Mouse (Mus musculus) lung, postnatal 36 days (tissue): ENCODE measurements around the gene Pald1.
A peak's percentile ranks its signal among the peaks of the same experiment; 100 is the strongest.

ENCODE experiments used
- DNase-seq: peaks from one replicate; pipeline ENCODE4 v3.0.0; 2022; ENCODE audit warnings: mixed read lengths

The Pald1 gene

DNA sequence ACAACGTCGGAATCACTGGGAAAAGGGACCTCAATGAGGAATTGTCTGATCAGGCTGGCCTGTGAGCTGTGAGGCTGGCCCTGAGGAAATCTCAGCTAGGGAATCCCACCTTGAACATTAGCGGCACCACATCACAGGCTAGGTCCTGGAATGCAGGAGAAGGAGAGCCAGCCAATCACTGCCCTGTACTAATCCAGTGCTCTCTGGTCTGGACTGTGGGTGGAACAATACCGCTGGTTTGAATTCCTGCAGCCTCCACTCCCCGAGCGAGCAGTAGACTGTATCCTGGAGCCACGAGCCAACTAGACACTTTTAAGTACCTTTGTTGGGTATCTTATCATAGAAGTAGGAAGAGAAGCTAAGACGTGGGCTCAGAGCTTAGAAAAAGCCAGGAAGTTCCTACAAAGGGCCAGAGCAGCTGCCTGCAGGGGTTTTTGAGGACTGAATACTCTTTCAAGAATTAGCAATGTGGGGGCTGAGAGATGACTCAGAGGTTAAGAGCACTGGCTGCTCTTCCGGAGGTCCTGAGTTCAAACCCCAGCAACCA lies 57.5 kb downstream of the Pald1 start:
- no peak for DNase-seq

DNA sequence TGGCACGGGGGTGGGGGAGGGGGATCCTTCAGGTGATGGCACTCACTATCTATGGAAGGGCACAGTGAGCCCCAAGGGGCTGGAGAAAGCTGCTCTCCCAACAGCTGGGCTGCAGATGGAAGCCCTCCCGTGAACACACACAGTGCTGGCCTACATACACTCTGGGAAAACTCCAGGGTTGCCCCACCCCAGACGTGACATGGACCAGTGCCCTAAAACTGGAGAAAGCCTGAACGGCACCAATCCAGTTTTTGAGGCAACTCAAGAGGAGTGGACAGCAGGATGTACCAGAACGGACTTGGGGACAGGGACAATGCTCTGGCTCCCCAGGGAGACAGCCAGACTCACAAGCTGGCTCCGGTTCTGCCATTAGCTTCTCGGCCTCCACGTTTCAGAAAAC lies 58.6 kb downstream of the Pald1 start:
- DNase-seq, result peak; percentile 28

DNA sequence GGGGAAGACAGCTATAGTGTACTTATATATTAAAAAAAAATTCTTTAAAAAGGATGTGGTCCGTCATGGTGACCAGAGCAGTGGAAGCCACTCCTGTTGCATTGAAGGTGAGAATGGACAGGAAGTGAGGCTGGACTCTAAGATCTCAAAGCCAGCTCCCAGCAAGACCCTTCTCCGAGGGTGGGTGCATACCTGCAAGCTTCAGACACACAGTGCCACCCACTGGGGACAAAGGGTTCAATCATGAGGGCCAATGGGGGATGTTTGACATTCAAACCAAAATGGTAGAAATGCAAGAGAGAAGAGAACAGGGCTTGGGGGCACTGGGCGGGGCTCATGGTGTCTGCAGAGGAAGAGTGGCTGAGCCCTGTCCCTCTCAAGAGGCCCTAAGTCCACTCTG lies 64.8 kb downstream of the Pald1 start:
- no peak for DNase-seq

DNA sequence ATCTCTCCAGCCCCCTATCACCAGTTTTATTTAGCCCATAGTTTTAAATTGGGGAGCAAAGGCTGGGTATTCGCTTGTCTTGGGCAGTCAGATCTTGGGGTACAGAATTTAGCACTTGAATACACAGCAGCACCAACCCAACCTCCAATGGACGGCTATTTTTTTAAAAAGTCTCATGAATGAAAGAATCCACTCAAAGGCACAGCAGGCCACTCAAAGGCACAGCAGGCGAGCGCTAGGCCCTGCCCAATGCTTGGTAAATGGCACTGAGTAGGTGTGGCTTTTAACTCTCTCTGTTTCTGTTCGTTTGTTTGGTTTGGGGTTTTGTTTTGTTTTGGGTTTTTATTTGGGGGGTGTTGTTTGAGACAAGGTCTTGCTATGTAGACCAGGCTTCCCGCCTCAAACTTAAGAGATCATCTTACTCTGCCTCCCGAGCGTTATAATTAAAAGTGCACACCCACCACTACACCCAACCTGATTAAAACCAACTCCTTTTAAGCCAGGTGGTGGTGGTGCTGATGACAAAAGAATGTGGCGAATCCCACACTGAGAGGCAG lies 67.9 kb downstream of the Pald1 start:
- DNase-seq, result no peak

DNA sequence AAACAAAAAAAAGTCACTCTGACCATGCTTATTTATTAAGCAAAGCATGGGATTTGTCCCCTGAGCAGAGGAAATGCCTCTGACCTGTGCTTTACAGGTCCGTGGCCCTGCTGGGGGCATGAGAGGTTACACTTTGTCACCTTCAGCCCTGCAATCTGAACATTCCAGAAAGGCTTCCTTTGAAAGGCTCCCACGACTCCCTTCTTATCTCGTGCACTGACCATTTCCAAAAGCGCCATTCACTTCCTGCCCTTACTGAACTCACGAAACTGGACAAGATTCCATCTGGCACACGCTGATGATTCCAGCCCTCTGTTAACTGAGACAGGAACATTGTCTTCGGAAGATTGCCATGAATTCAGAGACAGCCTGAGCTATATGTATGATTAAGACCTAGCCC lies 69.6 kb downstream of the Pald1 start:
- peak; percentile 33 for DNase-seq

DNA sequence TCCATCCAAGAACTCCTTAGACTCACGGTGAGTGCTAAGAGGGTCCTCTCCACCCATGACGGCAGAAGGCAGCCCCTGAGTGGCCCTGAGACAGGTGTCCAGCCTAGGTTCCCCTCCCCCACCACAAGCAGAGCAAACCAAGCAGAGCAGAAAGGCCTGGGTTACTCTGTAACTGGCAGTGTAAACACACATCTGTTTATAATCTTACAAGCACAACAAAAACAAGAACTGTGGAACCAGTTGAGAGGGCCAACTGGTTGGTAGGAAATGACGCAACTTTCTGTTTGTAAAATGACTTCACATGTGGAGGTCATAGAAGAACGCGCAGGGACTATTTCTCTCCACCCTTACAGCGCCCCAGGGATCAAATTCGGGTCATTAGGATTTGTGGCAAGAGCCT lies 70.6 kb downstream of the Pald1 start:
- DNase-seq, result peak; percentile 53

DNA sequence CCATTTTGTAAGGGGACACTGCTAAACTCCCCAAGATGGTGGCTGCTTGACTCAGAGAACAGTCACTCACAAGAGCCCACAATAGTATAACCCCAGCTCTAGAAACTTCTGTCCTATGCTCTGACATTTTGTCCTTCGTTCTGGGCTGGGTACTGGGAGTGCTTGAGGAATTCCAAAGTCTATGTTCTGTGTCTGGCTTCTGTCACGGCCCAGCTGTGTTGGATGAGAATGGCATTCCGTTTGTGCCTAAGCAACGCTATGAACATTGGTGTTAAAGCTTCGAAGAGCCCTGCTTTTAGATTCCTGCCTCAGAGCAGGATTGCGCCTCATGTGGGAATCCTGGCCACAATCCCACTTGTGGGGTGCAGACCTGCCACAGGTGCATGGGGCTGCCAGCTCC lies 71.2 kb downstream of the Pald1 start:
- DNase-seq, result peak; percentile 29

DNA sequence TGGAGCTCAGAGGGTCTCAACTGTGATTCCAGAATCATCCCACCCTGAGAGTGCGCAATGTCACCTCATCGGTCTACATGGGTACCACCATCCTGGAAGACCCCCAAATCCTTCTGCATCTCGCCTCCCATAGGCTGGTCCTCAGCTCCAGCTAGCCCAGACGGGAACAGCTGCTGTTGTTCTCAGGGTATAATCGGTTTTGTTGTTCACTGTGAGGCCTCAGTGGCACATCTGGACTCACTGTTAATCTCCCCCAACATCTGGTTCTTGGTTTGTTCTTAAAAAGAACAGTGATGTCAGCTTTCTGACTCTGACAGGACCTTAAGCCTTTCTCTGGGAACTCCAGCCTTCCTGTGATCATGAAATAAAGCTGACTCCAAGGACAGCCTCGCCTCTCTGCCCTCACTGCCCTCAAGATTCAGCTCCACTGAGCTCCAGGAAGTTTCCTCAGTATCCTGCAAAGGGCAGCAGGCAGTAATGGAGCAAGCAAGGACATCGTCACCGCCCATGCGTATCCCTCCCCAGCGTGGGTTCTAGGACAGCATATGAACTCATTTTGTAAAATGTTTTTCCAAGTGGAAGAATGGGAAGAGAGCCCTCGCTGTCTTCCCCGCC lies 74.5 kb downstream of the Pald1 start:
- DNase-seq, result peak; percentile 26

DNA sequence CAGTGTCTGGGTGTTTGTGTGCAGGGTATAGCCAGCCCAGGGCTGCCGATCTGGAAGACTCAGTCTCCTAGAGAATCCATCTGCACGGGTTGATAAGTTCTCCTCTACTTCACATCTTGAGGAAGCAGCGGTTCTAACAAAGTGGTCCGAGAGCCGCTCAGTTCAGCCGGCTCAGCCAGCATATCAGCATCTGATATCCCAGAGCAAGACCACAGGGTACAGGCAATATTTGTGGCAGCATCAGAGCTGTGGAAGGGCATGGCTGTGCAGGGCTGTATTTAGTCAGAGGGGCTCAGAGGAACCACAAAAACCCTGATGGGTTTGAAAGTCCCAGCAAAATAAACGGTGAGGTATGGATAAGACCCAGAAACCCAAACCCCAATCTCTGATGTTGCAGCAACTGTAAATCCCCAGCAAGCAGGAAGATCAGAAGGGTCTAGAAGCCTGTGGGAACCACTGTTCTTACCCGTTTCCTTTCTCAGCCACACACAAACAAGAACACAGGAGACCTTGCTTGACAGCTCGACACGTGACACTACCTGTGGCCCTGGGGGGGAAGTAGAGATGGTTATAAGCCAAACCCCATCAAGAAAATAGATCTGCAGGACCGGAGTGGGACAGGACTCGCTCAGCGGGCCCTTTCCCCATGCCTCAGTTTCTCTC lies 77.3 kb downstream of the Pald1 start:
- DNase-seq, result no peak

DNA sequence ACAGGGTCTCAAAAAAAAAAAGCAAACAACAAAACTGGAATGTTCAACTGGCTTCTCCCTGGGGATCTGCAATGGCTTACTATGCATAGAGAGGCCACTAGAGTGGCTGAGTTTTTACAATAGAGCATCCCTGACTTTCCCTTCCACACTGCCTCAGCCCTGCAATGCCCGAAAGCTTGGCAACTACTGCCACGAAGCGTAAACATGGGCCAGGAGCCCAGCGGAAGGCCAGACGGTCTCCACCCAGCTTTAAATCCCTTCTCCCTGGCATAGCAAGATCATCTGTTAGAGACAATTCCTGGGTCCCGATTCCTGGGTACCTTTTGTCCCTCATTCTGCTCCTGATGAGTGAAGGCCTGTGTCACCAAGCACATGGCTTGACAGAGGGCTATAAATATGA lies 79.3 kb downstream of the Pald1 start:
- peak; percentile 68 for DNase-seq

DNA sequence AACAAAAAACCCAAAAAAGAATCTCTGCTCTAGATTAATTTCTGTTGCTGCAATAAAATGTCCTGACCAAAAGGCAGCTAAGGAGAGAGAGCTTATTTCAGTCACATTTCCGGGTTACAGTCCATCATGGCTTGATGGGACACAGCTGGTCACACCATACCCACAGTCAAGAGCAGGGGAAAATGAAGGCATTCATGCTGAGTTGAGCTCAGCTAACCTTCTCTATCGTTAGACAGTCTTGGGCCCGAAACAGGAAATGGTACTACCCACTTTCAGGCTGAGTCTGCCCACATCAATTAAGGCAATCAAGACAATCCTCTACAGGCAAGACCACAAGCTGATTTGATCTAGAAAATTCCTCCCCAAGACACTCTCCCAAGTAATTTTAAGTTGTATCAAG lies 82.3 kb downstream of the Pald1 start:
- DNase-seq, result peak; percentile 37

DNA sequence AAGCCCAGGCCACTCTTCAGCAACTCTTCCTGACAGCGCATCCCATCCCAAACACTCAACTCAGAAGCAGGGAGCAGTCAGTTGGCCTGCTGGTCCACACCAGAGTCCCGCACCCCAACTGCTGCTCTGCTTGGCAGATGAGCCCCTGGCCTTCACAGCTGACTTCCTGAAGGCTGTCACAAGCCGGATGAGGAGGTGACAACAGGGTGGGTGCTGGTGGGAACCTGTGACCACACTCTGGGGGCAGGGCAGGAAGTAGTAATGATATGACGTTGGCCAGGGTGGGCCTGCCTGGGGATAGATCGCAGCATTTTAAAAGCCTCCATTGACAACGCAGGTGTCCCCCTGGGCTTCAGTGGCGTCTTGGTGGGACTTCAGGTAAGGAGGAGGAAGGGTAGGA lies 85.9 kb downstream of the Pald1 start, which contains the start of gene Prf1:
TSS of gene Prf1 (plus strand) at position 357 of the 400 bp plus-strand sequence.
- DNase-seq, result peak; percentile 31

DNA sequence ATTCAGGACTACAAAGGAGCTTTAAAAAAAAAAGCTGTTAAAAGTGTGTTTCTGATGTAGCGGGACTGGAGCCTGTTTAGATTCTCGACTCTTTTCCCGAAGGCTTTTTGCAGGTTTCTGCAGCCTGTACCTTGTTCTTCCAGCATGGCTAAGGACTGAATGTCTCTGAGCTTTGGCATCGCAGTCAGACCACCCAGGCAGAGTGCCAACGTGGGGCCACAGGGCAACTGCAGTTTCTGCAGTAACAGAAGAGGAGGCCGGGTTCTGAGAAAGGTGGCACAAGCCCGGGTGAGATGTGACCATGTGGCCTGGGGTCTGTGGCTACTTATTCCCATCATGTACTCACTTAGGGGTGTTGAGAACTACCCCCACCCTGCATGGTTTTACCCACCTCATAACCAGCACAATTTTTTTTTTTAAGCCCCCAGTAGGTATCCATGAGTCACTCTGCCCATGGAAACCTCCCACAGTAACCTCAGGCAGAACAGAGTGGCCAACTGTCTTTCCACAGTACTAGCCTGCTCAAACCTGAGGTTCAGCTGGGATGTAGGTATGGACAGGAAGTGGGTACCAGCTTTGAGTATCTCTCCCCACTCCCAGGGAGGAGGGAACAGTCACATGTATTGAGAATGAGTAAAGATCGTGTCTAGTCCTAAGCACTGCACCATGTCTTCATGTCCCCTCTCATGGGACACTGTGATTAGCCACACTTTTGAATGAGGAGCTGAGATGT lies 86.5 kb downstream of the Pald1 start:
- DNase-seq, result no peak

DNA sequence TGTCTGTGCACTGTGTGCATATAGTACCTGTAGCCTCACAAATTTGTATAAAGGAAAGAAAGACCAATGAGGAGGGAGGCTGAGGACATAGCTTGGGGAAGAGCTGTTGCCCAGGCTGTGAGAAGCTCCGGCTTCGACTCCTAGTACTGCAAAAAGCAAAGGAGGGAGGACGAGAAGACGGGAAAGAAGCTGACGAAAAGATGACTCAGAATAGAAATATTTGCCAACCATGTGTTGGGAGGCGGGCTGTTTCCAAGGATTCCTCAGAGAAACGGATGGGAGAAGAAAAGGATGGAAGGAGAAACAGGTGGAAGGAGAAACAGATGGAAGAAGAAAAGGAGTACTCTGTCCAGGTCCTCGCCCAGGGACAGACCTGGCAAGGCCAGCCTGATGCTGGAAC lies 89.1 kb downstream of the Pald1 start:
- no peak for DNase-seq

DNA sequence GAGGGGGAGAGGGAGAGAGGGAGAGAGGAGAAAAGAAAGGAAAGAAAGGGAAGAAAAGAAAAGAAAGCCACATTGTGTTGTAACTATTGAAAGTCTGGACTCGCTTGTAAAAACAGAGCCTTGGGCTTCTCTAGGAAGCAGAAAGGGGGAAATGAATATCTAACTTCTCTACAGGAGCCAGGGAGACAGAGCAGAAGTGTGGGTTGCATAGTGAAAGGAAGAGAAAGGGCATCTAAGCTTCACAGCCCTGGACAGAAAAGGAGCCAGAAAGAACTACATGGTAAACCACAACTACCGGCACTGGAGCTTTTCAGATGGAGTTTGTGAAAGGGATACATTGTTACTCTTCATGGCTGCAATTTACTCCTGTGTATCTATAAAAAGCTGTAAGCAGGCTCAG lies 92.9 kb downstream of the Pald1 start:
- DNase-seq, result no peak

DNA sequence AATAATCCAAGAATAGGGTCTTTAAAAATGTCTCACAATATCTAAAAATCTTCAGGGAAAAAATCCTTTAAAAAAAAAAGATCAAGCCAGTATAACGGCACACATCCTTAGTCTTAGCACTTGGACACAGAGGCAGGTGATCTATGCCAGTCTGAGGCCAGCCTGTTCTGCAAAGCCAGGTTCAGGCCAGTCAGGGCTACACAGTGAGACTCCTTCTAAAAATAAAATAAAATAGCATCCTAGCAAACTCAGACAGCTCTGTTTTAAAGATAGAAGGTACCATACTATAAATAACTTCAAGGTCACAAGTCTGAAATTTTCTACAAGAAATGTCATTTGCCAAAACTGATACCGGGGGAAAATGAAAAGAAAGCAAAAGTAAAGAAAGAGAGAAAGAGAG lies 93.3 kb downstream of the Pald1 start:
- no peak for DNase-seq

DNA sequence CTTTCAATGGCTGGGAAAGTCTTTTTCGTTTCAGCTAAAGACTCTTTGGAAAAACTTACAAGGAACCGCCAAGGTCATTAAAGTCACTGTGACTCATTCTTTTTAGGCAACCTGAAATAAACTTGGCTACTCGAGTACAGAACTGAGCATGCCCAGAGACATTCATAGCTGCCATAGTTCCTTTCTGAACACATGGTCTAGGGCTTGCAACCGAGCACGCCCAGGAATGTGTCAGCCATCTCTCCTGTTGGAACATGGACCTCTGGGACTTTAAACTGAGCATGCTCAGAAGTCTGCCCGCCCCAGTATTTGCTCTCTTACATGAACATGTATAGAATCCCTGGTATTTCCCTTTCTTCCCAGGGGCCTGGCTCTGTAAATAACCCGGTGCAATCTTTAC lies 97.1 kb downstream of the Pald1 start:
- DNase-seq, result peak; percentile 36

DNA sequence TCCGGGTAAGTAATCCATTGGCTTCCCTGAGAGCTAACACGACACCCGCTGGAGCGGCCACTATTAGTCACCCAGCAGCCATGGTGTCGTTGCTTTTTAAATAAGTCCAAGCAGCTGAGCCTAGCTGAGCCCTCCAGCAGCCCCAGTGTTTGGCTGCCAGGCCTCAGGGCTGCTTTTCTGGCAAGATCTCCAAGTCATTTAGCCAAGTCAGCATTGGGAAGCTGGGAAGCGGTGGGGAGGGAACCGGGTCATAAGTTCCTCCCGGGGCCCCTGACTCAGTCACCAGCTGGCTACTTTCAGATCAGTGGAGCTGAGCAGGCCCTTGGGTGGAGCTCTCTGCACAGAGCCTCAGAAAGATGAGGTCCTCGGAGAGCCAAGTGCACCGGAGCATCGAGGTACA lies 98.1 kb downstream of the Pald1 start:
- DNase-seq, result peak; percentile 56

DNA sequence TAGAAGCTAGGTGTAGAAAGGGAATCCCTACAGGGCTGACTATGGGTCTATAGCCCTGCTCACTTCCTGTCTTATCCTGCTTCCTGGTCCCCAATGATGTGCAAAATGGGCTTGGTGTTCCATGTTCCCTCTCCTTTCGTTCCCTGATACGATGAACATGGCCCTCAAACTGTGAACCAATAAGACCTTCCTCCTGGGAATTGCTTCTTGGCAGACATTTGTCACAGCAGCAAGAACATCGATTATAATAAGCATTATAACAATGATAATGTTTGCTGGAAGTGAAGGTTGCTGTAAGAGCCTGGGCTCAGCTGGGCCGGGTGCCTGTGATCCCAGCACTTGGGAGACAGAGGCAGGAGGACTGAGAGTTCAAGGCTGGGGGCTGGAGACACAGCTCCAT lies 99.0 kb downstream of the Pald1 start:
- no peak for DNase-seq

DNA sequence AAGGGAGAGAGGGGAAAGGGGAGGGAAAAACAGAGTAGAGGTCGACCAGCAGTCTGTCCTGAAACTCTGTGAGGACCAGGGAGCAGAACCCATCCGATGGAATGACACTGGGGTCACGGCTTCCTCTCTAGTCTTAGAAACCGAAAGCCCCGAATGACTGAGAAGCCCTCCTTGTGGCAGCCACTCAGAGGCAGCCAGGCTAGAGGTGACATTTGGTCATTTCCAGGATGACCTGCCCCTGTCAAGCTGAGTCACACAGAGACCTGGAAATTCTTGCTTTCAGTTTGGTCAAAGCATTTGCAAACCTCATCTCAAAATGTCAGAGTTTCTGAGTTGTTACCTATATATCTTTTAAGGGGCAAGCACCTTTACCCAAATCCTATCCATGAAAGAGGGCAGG lies 102.2 kb downstream of the Pald1 start:
- DNase-seq, result no peak

DNA sequence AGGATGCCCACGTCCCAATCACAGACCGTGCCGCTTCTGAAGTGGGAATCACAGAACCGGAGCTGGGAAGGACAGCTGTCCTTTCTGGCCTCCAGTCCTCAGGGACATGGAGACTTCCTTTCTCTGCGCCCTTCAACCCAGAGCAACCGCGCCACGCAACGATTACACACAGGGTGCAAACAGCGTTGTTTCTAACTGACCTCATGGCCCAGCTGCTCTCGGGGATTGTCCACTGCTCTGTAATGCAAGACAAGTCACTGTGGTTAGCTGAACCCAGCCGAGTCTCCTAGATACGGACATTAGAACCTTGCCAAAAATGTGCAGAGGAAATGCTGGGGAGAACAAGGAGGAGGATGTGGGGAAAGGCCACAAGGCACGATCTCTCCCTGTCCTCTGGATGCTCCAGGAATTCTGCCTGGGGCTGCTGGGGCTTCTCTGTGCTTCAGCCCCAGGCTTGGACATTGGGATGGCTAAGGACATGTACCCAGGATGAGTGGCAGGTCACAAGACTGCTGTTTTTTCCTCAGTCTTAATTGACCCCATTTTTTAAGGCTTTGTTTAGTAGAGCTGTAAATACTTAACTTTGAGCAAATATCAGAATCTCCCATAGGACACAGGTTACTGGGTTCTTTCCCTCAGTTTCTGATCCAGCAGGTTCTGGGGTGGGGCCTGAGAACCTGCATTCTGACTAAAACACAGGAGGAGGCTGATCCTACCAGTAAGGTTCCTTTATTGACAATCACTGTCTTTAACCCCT lies 105.2 kb downstream of the Pald1 start:
- DNase-seq, result peak; percentile 66

DNA sequence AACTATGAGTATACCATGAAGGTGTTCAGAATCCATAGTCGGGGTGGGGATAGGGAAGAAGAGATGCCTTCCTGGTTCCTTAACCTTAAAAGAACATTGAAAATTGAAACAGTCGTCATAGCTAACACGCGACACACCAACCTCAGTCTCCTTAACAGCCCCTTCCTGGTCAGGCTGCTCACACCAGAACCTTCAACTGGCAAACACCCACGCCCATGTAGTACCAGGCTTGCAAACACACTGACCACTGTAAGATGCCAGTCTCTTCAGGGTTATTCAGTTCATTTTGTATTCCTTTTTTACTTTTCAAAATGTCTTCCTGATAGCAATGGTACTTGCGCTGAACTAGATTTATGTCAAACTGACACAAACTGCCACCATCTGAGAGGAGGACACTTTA lies 106.3 kb downstream of the Pald1 start:
- no peak for DNase-seq

DNA sequence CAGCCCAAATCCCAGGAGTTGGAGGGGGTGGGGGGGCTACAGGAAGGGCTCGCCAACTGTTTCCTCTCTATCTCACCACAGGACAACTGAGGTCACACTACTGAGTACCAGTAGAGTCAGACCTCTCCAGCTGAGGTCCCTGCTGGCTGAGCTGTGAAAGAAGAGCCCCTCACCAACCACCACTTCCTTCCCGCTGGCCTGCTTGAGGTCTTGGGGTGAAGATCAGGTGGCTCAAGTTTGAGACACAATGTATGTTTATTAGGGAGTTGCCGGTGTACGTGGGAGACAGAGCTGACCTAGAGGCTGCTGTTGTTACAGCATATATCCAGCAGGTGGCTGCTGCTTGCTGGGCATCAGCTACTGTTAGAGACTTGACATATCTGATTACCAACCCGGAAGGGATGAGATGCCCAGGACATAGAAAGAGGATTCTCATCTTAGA lies 107.6 kb downstream of the Pald1 start:
- DNase-seq, result peak; percentile 55
